Mouse (Mus musculus) liver, embryonic 18 days (tissue): ENCODE measurements around the gene Gm20671. TPM values are rescaled to one million over a fixed set of nuclear protein-coding genes. Genes with fewer than 3 reads are reported as not detected.

ENCODE experiments used
- polyA plus RNA-seq: library from polyadenylated mRNA; depleted of rRNA; stranded (reverse); fragments of >200 nt; gene quantifications from 2 replicates; pipeline ENCODE4 v1.2.3, GENCODE M21; 2012; rRNA removed

Gm20671 gene
- 0.22 and 0.45 TPM in 2 replicates for polyA plus RNA-seq

GRCm38 (mm10) chr5:32827009-32827408 is at the start of gene Gm20671:
TSS of gene Gm20671 (minus strand) at chr5:32827109.

GRCm38 (mm10) chr5:32863253-32864228 is 36.6 kb upstream of the Gm20671 start, which contains the start of gene Depdc5:
TSS of gene Depdc5 (plus strand) at chr5:32863701.

GRCm38 (mm10) chr5:32853731-32854507 is 27.0 kb upstream of the Gm20671 start, which contains the start of gene Prr14l:
TSS of gene Prr14l (minus strand) at chr5:32854256.

GRCm38 (mm10) chr5:32785313-32785915 is 41.5 kb downstream of the Gm20671 start, which contains the start of gene Pisd:
TSS of gene Pisd (minus strand) at chr5:32785646.

Other genes with a start within 250 kb of the Gm20671 start
- gene Yes1, start 215.9 kb downstream of the Gm20671 start, polyA plus RNA-seq: 3.0 and 3.2 TPM in 2 replicates
- gene Pisd, start 41.5 kb downstream of the Gm20671 start, polyA plus RNA-seq: 35.4 and 36.0 TPM in 2 replicates
- 3.3 and 4.5 TPM in 2 replicates for gene Prr14l, start 27.1 kb upstream of the Gm20671 start, polyA plus RNA-seq
- 6.9 and 7.7 TPM in 2 replicates for gene Depdc5, start 36.6 kb upstream of the Gm20671 start, polyA plus RNA-seq
- gene Ywhah, start 191.7 kb upstream of the Gm20671 start, polyA plus RNA-seq: 91.4 and 97.0 TPM in 2 replicates